Mouse (Mus musculus): ENCODE measurements at regions not wholly inside any gene's neighbourhood (a gene's known extent, or its start where the extent isn't known, plus 50 kb on each side); places are given as distances from the start of the nearest gene placed in this dataset.

- in situ Hi-C loops (cut with MboI, MseI) = no loop called here
Observed at GRCm38 (mm10) chr2:166409391-166409790, 253.9 kb upstream of the Sulf2 start.

- in situ Hi-C loops (cut with MboI, MseI) = no loop called here
Observed at GRCm38 (mm10) chr2:166408806-166409205, 253.3 kb upstream of the Sulf2 start.

GRCm38 (mm10) chr2:166408009-166408408, 252.5 kb upstream of the Sulf2 start:
- in situ Hi-C loops (cut with MboI, MseI) = no loop called here

GRCm38 (mm10) chr2:166406826-166407225, 251.4 kb upstream of the Sulf2 start:
- in situ Hi-C loops (cut with MboI, MseI) = no loop called here

GRCm38 (mm10) chr2:166403319-166403718, 247.9 kb upstream of the Sulf2 start:
- in situ Hi-C loops (cut with MboI, MseI) = no loop called here

- in situ Hi-C loops (cut with MboI, MseI) = no loop called here
Observed at GRCm38 (mm10) chr2:166401860-166402259, 246.4 kb upstream of the Sulf2 start.

- in situ Hi-C loops (cut with MboI, MseI) = no loop called here
Observed at GRCm38 (mm10) chr2:166400304-166400703, 244.8 kb upstream of the Sulf2 start.

- in situ Hi-C loops (cut with MboI, MseI) = no loop called here
Observed at GRCm38 (mm10) chr2:166399140-166399830, 243.8 kb upstream of the Sulf2 start.

- in situ Hi-C loops (cut with MboI, MseI) = no loop called here
Observed at GRCm38 (mm10) chr2:166398774-166399139, 243.3 kb upstream of the Sulf2 start.

GRCm38 (mm10) chr2:166398156-166398555, 242.7 kb upstream of the Sulf2 start:
- in situ Hi-C loops (cut with MboI, MseI) = no loop called here

- in situ Hi-C loops (cut with MboI, MseI) = no loop called here
Observed at GRCm38 (mm10) chr2:166394666-166395065, 239.2 kb upstream of the Sulf2 start.

GRCm38 (mm10) chr2:166391176-166391575, 235.7 kb upstream of the Sulf2 start:
- in situ Hi-C loops (cut with MboI, MseI) = no loop called here

- in situ Hi-C loops (cut with MboI, MseI) = no loop called here
Observed at GRCm38 (mm10) chr2:166388050-166388449, 232.6 kb upstream of the Sulf2 start.

GRCm38 (mm10) chr2:166386817-166387216, 231.4 kb upstream of the Sulf2 start:
- in situ Hi-C loops (cut with MboI, MseI) = no loop called here

GRCm38 (mm10) chr2:166384583-166384982, 229.1 kb upstream of the Sulf2 start:
- in situ Hi-C loops (cut with MboI, MseI) = no loop called here

- in situ Hi-C loops (cut with MboI, MseI) = no loop called here
Observed at GRCm38 (mm10) chr2:166383356-166383755, 227.9 kb upstream of the Sulf2 start.

GRCm38 (mm10) chr2:166382180-166382579, 226.7 kb upstream of the Sulf2 start:
- in situ Hi-C loops (cut with MboI, MseI) = no loop called here

- in situ Hi-C loops (cut with MboI, MseI) = no loop called here
Observed at GRCm38 (mm10) chr2:166380854-166381253, 225.4 kb upstream of the Sulf2 start.

- in situ Hi-C loops (cut with MboI, MseI) = no loop called here
Observed at GRCm38 (mm10) chr2:166378325-166378724, 222.9 kb upstream of the Sulf2 start.

GRCm38 (mm10) chr2:166377329-166377728, 221.9 kb upstream of the Sulf2 start:
- in situ Hi-C loops (cut with MboI, MseI) = no loop called here

- in situ Hi-C loops (cut with MboI, MseI) = no loop called here
Observed at GRCm38 (mm10) chr2:166375639-166376038, 220.2 kb upstream of the Sulf2 start.

- in situ Hi-C loops (cut with MboI, MseI) = loop anchor here (5.0 kb wide), 1 partner anchor 57 kb away; no protein-coding TSS in a partner anchor
Observed at GRCm38 (mm10) chr2:166370776-166371175, 215.3 kb upstream of the Sulf2 start.

GRCm38 (mm10) chr2:166361645-166362044, 206.2 kb upstream of the Sulf2 start:
- in situ Hi-C loops (cut with MboI, MseI) = no loop called here

- in situ Hi-C loops (cut with MboI, MseI) = no loop called here
Observed at GRCm38 (mm10) chr2:166360786-166361185, 205.3 kb upstream of the Sulf2 start.
